Mouse (Mus musculus) heart, embryonic 15.5 days (tissue): ENCODE results near the gene Atp13a2. TPM values are rescaled to one million over a fixed set of nuclear protein-coding genes. Genes with fewer than 3 reads are reported as not detected.

Experiments used
- ATAC-seq: fragments of 200-750 bp; cut with Nextera tagmentation; replicated peaks from 2 replicates; pipeline ENCODE4 v1.8.0; 2017; ENCODE audit warnings: low read depth, moderate TSS enrichment; ENCODE audit not compliant: insufficient number of reproducible peaks, insufficient read depth, low FRiP score
- H3K27ac ChIP-seq: fragments of 300-500 bp; sonication (generic); 2 replicates; pipeline ENCODE4 v1.5.1; 2015; ENCODE audit warnings: mild to moderate bottlenecking, inconsistent platforms
- H3K27me3 ChIP-seq: fragments of 300-500 bp; sonication (generic); 2 replicates; pipeline ENCODE4 v1.6.1; 2015; ENCODE audit warnings: inconsistent platforms
- H3K36me3 ChIP-seq: fragments of 300-500 bp; sonication (generic); 2 replicates; pipeline ENCODE4 v1.6.1; 2015; ENCODE audit warnings: mild to moderate bottlenecking, inconsistent platforms
- H3K4me1 ChIP-seq: fragments of 300-500 bp; sonication (generic); replicated peaks from 2 replicates; pipeline ENCODE4 v1.6.1; 2015; ENCODE audit warnings: inconsistent platforms
- H3K4me2 ChIP-seq: fragments of 300-500 bp; sonication (generic); 2 replicates; pipeline ENCODE4 v1.6.1; 2015; ENCODE audit warnings: inconsistent platforms, mild to moderate bottlenecking, moderate library complexity
- H3K4me3 ChIP-seq: fragments of 300-500 bp; sonication (generic); 2 replicates; pipeline ENCODE4 v1.5.1; 2015; ENCODE audit warnings: mild to moderate bottlenecking, inconsistent platforms
- H3K9ac ChIP-seq: fragments of 300-500 bp; sonication (generic); 2 replicates; pipeline ENCODE4 v1.6.1; 2015; ENCODE audit warnings: mild to moderate bottlenecking, inconsistent platforms
- H3K9me3 ChIP-seq: fragments of 300-500 bp; sonication (generic); replicated peaks from 2 replicates; pipeline ENCODE4 v1.6.1; 2016; ENCODE audit warnings: inconsistent platforms
- WGBS: fragments of 180-500 bp; shearing (Covaris S2); methylation state at CpG from one replicate; pipeline ENCODE4 v1.1.7; 2015; ENCODE audit warnings: mixed read lengths; 5-methylcytosine and 5-hydroxymethylcytosine counted together
- polyA plus RNA-seq: library from polyadenylated mRNA; unstranded; fragments of >200 nt; fragmentation: Nextera tagmentation; extraction: Ambion mirVana; gene quantifications from 2 replicates; pipeline ENCODE4 v1.2.1, GENCODE M21; 2015

Atp13a2 gene
- polyA plus RNA-seq, 1 experiment from 2014 or later: 23.4 TPM

- Histone ChIP-seq H3K4me2 (no peak overlapping the region), H3K9ac (no peak overlapping the region), H3K27ac (no peak overlapping the region), H3K4me3 (no peak overlapping the region), H3K9me3 (no peaks in the 10 kb centered on the region), H3K36me3 (no peaks in the 10 kb centered on the region), H3K4me1 (peaks cover 23% of the 10 kb centered on the region), H3K27me3 (no peaks in the 10 kb centered on the region)
- no peak for ATAC-seq
- WGBS: 85% methylated on average over 17 of the region's 17 CpGs
Measured at GRCm38 (mm10) chr4:141048810-141049475, 62.3 kb downstream of the Atp13a2 start.

DNA sequence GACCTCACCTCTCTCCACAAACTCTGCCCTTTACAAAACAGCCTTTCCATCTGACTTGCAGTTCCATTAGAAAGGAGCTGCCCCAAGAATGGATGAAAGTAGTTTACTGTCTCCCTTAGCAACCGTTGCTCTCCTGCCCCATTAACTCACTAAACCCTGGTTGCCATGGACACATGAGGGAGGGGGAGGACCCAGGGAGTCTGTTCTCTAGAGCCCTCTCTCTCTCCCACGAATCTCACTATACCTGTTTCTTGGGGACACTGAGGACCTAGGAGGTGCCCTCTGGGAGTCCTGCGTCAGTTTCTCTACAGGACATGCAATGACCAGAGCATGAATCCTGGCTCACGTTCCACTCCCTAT lies 62.8 kb downstream of the Atp13a2 start:
- ATAC-seq: no peak
- Histone ChIP-seq H3K4me2 (no peak overlapping the region), H3K36me3 (no peaks in the 10 kb centered on the region), H3K9ac (no peak overlapping the region), H3K4me1 (peaks cover 26% of the 10 kb centered on the region), H3K27ac (no peak overlapping the region), H3K27me3 (no peaks in the 10 kb centered on the region), H3K4me3 (no peak overlapping the region), H3K9me3 (no peaks in the 10 kb centered on the region)
- WGBS: 58% methylated on average over 4 of the region's 4 CpGs

- Histone ChIP-seq H3K4me3 (no peak overlapping the region), H3K4me1 (peaks cover 23% of the 10 kb centered on the region), H3K27ac (peak overlapping the region; percentile 56; the same call in 1 of the 2 replicates), H3K9ac (no peak overlapping the region), H3K36me3 (peaks cover 14% of the 10 kb centered on the region; the same call in 1 of the 2 replicates), H3K4me2 (no peak overlapping the region), H3K27me3 (no peaks in the 10 kb centered on the region), H3K9me3 (no peaks in the 10 kb centered on the region)
- WGBS: 84% methylated on average over 12 of the region's 12 CpGs
- ATAC-seq: no peak
Measured at GRCm38 (mm10) chr4:141052442-141052841, 65.8 kb downstream of the Atp13a2 start.

DNA sequence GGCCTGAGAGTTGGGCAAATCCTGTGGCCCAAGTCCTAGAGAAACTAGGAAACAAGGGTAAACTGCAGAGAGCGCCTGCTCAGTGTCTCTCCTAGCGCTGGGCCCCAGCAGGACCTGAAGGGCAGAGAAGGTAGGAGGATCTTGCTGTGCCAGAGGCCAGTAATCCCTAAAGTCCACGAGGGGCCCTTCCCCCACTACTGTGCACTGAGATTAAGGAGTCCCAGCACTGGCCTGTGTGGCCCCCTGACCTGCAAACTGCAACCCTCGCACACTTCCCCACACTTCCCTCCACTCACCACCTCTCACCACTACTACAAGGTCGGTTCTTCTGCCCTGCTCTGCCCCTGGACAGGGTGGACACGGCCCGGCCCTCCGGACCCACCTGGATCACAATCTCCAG lies 66.5 kb downstream of the Atp13a2 start:
- peaks cover 23% of the 10 kb centered on the region for H3K4me1 ChIP-seq
- no peaks in the 10 kb centered on the region for H3K9me3 ChIP-seq
- H3K9ac ChIP-seq: peak overlapping the region; percentile 23; the same call in 1 of the 2 replicates
- peaks cover 15% of the 10 kb centered on the region; the same call in 1 of the 2 replicates for H3K36me3 ChIP-seq
- peak overlapping the region; percentile 56 for H3K27ac ChIP-seq
- no peak for ATAC-seq
- WGBS: 46% methylated on average over 8 of the region's 8 CpGs
- peak overlapping the region; percentile 50 for H3K4me2 ChIP-seq
- H3K27me3 ChIP-seq: no peaks in the 10 kb centered on the region
- H3K4me3 ChIP-seq: peak overlapping the region; percentile 22

DNA sequence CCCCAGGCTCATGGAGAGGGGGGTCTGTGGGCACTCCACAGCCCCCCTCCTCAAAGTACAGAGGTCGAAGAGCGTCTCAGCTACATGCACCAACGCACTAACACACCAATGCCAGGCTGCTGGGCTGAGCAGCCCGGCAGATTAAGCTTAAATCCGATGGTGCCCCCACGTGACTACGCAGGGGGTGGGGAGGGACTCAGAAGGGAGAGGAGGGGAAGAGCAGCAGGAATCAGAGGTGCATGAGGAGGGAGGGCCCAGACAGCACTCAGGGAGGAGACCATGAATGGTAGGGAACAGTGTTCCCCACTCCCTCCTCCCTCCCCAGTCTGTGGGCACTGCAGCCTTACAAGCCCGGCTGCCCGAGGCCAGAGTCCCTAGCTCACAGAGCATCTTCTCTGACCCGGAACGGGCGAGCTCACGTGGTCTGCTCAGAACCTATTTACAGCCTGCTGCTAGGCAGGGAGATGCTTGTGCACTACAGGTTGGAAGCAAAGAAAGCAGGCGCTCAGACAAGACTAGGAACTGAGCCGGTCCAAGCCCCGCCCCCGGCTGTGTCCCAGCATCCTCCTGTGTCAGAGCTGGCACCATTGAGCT lies 67.0 kb downstream of the Atp13a2 start:
- Histone ChIP-seq H3K36me3 (peaks cover 15% of the 10 kb centered on the region; the same call in 1 of the 2 replicates), H3K9ac (peak overlapping the region; percentile 23; the same call in 1 of the 2 replicates), H3K4me2 (peak overlapping the region; percentile 50), H3K27me3 (no peaks in the 10 kb centered on the region), H3K4me1 (peaks cover 23% of the 10 kb centered on the region), H3K9me3 (no peaks in the 10 kb centered on the region), H3K4me3 (peak overlapping the region; percentile 22), H3K27ac (peak overlapping the region; percentile 56)
- WGBS: 38% methylated on average over 17 of the region's 17 CpGs
- ATAC-seq: peak; percentile 48

Other genes with a start within 250 kb of the Atp13a2 start
- 0.30 TPM in 1 of 2 replicates, not detected in the other for gene Padi6, start 244.2 kb upstream of the Atp13a2 start, polyA plus RNA-seq
- 1.9 and 2.5 TPM in 2 replicates for gene Padi4, start 212.6 kb upstream of the Atp13a2 start, polyA plus RNA-seq
- gene Padi3, start 176.2 kb upstream of the Atp13a2 start, polyA plus RNA-seq: 0.14 and 0.34 TPM in 2 replicates
- 0.05 and 0.08 TPM in 2 replicates for gene Padi1, start 141.1 kb upstream of the Atp13a2 start, polyA plus RNA-seq
- 1.2 and 3.1 TPM in 2 replicates for gene Padi2, start 80.5 kb upstream of the Atp13a2 start, polyA plus RNA-seq
- gene Sdhb, start 25.7 kb upstream of the Atp13a2 start, polyA plus RNA-seq: 812 and 965 TPM in 2 replicates
- gene Mfap2, start 23.5 kb downstream of the Atp13a2 start, polyA plus RNA-seq: 237 and 341 TPM in 2 replicates
- 3.4 and 4.7 TPM in 2 replicates for gene Crocc, start 73.7 kb downstream of the Atp13a2 start, polyA plus RNA-seq
- 38.6 and 52.4 TPM in 2 replicates for gene Necap2, start 91.5 kb downstream of the Atp13a2 start, polyA plus RNA-seq
- 0.26 TPM in 1 of 2 replicates, not detected in the other for gene Spata21, start 101.5 kb downstream of the Atp13a2 start, polyA plus RNA-seq
- gene Szrd1, start 152.9 kb downstream of the Atp13a2 start, polyA plus RNA-seq: 30.1 and 32.8 TPM in 2 replicates
- 10.3 and 15.3 TPM in 2 replicates for gene Fbxo42, start 161.0 kb downstream of the Atp13a2 start, polyA plus RNA-seq
- 1.9 and 3.2 TPM in 2 replicates for gene Rsg1, start 227.1 kb downstream of the Atp13a2 start, polyA plus RNA-seq